Mouse (Mus musculus): Measurements from ENCODE around the gene Cc2d2b. TPM values are rescaled to one million over a fixed set of nuclear protein-coding genes. Genes with fewer than 3 reads are reported as not detected.

The Cc2d2b gene
- total and polyA plus RNA-seq, 2 experiments from 2014 or later = 0.16 TPM; not detected in 1

DNA sequence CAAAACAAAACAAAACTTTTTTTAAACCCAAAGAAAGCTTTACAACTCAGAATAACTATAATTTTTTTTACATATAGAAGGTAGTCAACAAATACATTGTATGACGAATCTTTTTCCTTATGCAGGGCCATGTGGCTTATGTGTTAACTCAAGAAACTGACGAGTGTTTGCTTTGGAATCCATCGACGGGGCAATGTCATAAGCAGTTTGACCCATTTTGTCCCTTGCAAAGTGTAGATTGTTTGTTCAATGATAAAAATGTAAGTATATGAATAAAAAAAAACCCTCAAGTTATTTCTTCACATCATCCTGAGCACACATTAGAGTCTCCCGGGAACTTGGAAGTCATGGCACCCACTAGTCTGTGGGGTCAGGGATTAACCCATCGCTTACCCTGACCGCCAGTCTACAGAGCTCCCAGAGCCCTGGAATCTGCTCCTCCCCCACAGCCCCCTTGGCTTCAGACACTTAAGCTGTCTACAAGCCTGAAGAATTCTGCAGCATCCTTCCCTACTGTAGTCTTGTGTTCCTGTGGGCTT lies 67.2 kb downstream of the Cc2d2b start:
- no peaks in the 10 kb centered on the region for H3K9me3 ChIP-seq (ENCODE audit: low read length)
- H3K27ac ChIP-seq = no peak overlapping the region
- H3K4me1 ChIP-seq (ENCODE audit: insufficient read depth, low read length) = no peaks in the 10 kb centered on the region
- H3K9ac ChIP-seq (replicated peaks; ENCODE audit: low read length) = no peak overlapping the region
- DNase-seq (ENCODE audit: low spot score) = no peak
- no peak overlapping the region for H3K4me2 ChIP-seq (ENCODE audit: low read depth, low read length)
- no peaks in the 10 kb centered on the region for H3K36me3 ChIP-seq (ENCODE audit: insufficient read depth, low read length)
- 87% methylated on average over 7 of the region's 7 CpGs for WGBS
- ATAC-seq = no peak
- TF ChIP-seq CTCF (IDR thresholded peaks at IDR 0.05; ENCODE audit: low read depth) = no peak
- no peak overlapping the region for H3K4me3 ChIP-seq (ENCODE audit: low read length)
- no peaks in the 10 kb centered on the region for H3K27me3 ChIP-seq (ENCODE audit: insufficient read depth, low read length)

DNA sequence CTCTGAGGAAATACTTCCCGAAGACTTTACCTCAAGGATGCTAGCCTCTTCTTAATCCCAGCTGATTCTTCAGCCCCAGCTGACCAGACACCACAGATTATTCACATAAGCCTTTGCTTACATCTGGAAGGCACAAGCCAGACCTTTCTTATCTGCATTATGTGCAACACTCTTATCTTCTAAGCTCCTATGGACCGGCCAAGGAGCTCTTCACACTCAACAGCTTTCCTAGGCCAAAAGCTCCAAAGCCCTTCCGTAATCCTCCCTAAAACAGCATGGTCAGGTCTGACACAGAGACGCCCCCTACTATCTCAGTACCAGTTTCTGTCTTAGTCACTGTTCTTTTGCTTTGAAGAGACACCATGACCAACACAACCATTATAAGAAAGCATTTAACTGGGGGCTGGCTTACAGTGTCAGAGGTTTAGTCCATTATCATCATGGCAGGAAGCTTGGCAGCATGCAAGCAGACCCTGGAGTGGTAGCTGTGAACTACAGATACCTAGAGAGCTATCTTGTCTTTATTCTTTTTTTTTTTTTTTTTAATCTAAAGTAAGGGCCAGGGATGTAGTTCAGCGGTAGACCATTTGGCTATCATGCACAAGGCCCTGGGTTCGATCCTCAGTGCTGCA lies 69.5 kb downstream of the Cc2d2b start:
- ATAC-seq = no peak
- H3K9ac ChIP-seq (replicated peaks; ENCODE audit: low read length) = no peak overlapping the region
- H3K27ac ChIP-seq = no peak overlapping the region
- H3K27me3 ChIP-seq (ENCODE audit: insufficient read depth, low read length) = no peaks in the 10 kb centered on the region
- no peak overlapping the region for H3K4me2 ChIP-seq (ENCODE audit: low read depth, low read length)
- H3K4me1 ChIP-seq (ENCODE audit: insufficient read depth, low read length) = no peaks in the 10 kb centered on the region
- no peaks in the 10 kb centered on the region for H3K9me3 ChIP-seq (ENCODE audit: low read length)
- DNase-seq (ENCODE audit: low spot score) = no peak
- no peaks in the 10 kb centered on the region for H3K36me3 ChIP-seq (ENCODE audit: insufficient read depth, low read length)
- no peak overlapping the region for H3K4me3 ChIP-seq (ENCODE audit: low read length)
- WGBS = 89% methylated on average over 6 of the region's 6 CpGs
- TF ChIP-seq CTCF (IDR thresholded peaks at IDR 0.05; ENCODE audit: low read depth) = no peak

DNA sequence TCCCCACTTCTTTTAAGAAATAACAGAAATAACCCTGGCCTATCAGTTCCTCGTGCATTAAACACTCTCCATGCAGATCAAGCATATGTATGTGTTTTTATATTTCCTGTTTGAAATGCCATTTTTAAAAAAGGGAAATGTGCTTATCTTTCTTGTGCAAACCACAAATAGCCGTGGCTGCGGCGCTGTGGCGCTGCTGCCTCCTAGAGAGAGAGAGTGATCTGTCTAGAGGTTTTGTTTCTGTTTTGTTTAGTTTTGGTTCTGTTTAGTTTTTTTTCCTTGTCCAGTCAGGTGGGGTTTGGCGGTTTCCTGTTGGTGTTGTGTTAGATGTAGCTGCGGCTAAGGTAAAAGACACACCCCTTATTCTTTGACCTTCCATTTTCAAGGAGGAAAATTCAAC lies 70.2 kb downstream of the Cc2d2b start:
- DNase-seq (ENCODE audit: low spot score) (no peak), ATAC-seq (no peak)
- 76% methylated on average over 7 of the region's 7 CpGs for WGBS
- Histone ChIP-seq H3K36me3 (ENCODE audit: insufficient read depth, low read length) (no peaks in the 10 kb centered on the region), H3K4me1 (ENCODE audit: insufficient read depth, low read length) (no peaks in the 10 kb centered on the region), H3K4me2 (ENCODE audit: low read depth, low read length) (no peak overlapping the region), H3K4me3 (ENCODE audit: low read length) (no peak overlapping the region), H3K27me3 (ENCODE audit: insufficient read depth, low read length) (no peaks in the 10 kb centered on the region), H3K9me3 (ENCODE audit: low read length) (no peaks in the 10 kb centered on the region), H3K9ac (replicated peaks; ENCODE audit: low read length) (no peak overlapping the region), H3K27ac (no peak overlapping the region)
- no peak for TF ChIP-seq CTCF (IDR thresholded peaks at IDR 0.05; ENCODE audit: low read depth)

DNA sequence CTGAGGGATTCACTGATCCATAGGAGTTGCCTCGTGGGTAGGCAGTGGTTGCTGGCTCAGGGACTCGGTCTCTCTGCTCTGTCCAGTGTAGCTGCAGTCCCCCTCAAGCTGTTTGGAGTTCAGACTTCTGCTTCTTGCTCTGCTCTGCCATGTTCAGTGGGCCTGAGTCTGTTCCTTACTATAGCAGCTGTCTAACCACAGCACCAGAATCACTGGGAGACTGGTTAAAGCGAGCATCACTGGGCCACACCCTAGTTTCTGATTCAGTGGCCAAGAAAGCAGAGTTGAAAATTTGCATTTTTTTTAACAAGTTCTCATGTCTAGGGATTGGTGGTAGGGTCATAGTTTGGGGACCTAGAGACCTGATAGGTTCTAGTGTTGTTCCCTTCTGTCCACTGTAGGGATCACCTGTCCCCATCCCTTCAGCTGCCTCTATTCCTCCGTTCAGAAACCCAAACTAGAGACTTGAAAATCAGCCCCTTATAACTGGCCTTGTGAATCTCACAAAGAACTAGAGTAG lies 72.8 kb downstream of the Cc2d2b start:
- TF ChIP-seq CTCF (IDR thresholded peaks at IDR 0.05; ENCODE audit: low read depth) = no peak
- Histone ChIP-seq H3K36me3 (ENCODE audit: insufficient read depth, low read length) (no peaks in the 10 kb centered on the region), H3K9me3 (ENCODE audit: low read length) (no peaks in the 10 kb centered on the region), H3K9ac (replicated peaks; ENCODE audit: low read length) (no peak overlapping the region), H3K4me1 (ENCODE audit: insufficient read depth, low read length) (no peaks in the 10 kb centered on the region), H3K27ac (no peak overlapping the region), H3K4me2 (ENCODE audit: low read depth, low read length) (no peak overlapping the region), H3K4me3 (ENCODE audit: low read length) (no peak overlapping the region), H3K27me3 (ENCODE audit: insufficient read depth, low read length) (no peaks in the 10 kb centered on the region)
- WGBS = 82% methylated on average over 4 of the region's 4 CpGs
- DNase-seq (ENCODE audit: low spot score) (no peak), ATAC-seq (no peak)

DNA sequence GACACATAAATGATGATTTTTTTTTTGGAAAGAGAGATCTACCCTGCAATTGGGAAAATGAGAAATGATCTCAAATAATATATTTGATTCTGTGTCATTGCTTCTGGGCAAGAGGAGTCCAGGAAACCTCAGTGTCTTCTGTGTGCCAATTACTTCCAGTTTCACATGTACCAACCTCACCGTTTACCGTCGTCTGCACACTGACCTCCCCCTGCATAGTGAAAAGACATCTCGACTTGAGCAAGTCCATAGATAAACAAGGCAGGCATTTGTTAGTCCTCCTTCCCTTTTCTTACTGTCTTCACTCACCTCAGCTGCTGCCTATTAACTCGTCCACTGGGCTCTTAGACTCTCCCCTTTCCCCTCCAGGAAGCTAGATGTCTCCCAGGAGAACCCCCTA lies 77.1 kb downstream of the Cc2d2b start:
- no peak overlapping the region for H3K4me2 ChIP-seq (ENCODE audit: low read depth, low read length)
- no peaks in the 10 kb centered on the region for H3K9me3 ChIP-seq (ENCODE audit: low read length)
- H3K4me1 ChIP-seq (ENCODE audit: insufficient read depth, low read length) = no peaks in the 10 kb centered on the region
- no peaks in the 10 kb centered on the region for H3K36me3 ChIP-seq (ENCODE audit: insufficient read depth, low read length)
- WGBS = 78% methylated on average over 5 of the region's 5 CpGs
- no peak overlapping the region for H3K27ac ChIP-seq
- TF ChIP-seq CTCF (IDR thresholded peaks at IDR 0.05; ENCODE audit: low read depth) = no peak
- no peak for DNase-seq (ENCODE audit: low spot score)
- H3K9ac ChIP-seq (replicated peaks; ENCODE audit: low read length) = no peak overlapping the region
- no peak overlapping the region for H3K4me3 ChIP-seq (ENCODE audit: low read length)
- no peak for ATAC-seq
- H3K27me3 ChIP-seq (ENCODE audit: insufficient read depth, low read length) = no peaks in the 10 kb centered on the region

DNA sequence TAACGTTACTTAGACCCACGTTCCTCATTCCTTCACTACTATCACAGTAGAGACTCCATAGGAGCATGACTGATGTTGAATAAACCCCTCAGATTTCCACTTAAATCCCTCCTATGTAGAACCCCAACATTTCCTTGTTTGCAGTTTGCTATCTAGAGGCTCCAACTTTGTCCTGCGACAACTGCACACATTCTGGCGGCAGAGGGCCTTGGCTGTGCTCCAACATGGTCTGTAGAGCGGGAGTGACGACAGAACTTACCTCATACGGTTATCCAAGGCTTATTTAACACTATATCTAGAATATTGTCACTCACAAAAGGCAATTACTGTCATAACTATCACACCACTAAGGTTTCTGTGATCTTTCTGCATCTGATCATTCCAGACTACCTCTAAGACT lies 78.2 kb downstream of the Cc2d2b start:
- 71% methylated on average over 7 of the region's 7 CpGs for WGBS

DNA sequence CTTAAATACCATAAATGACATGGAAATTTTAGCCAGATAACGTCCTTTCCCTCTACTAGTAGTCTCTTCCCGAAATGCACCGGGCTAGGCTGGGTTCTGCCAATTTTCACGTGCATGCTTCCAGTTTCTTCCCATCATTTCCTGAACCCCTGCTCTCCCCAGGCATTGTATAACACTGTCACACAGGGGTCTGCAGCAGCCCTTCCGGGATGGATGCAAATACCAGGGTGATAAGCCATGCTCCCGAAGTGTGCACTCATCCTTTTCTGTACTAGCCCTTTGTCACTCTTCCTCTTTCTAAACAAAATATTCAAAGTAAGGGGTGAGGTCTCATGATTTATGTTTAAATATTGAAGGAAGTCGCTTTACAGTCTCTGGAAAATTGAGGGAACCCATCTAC lies 81.6 kb downstream of the Cc2d2b start:
- Histone ChIP-seq H3K36me3 (ENCODE audit: insufficient read depth, low read length) (no peaks in the 10 kb centered on the region), H3K9me3 (ENCODE audit: low read length) (no peaks in the 10 kb centered on the region), H3K27ac (peak overlapping the region; percentile 94; the same call in 1 of the 2 replicates), H3K9ac (replicated peaks; ENCODE audit: low read length) (peak overlapping the region; percentile 97), H3K27me3 (ENCODE audit: insufficient read depth, low read length) (no peaks in the 10 kb centered on the region), H3K4me2 (ENCODE audit: low read depth, low read length) (peak overlapping the region; percentile 60), H3K4me3 (ENCODE audit: low read length) (peak overlapping the region; percentile 90), H3K4me1 (ENCODE audit: insufficient read depth, low read length) (peaks cover 11% of the 10 kb centered on the region)
- WGBS = 54% methylated on average over 7 of the region's 7 CpGs
- DNase-seq (ENCODE audit: low spot score) (no peak), ATAC-seq (no peak)
- no peak for TF ChIP-seq CTCF (IDR thresholded peaks at IDR 0.05; ENCODE audit: low read depth)

More for the DNA sequence above, 78.2 kb downstream of the Cc2d2b start:
- Histone ChIP-seq H3K9me3 (ENCODE audit: low read length) (no peaks in the 10 kb centered on the region), H3K27ac (no peak overlapping the region), H3K4me3 (ENCODE audit: low read length) (no peak overlapping the region), H3K36me3 (ENCODE audit: insufficient read depth, low read length) (no peaks in the 10 kb centered on the region), H3K4me2 (ENCODE audit: low read depth, low read length) (no peak overlapping the region), H3K9ac (replicated peaks; ENCODE audit: low read length) (no peak overlapping the region), H3K4me1 (ENCODE audit: insufficient read depth, low read length) (no peaks in the 10 kb centered on the region), H3K27me3 (ENCODE audit: insufficient read depth, low read length) (no peaks in the 10 kb centered on the region)
- no peak for DNase-seq (ENCODE audit: low spot score)
- no peak for TF ChIP-seq CTCF (IDR thresholded peaks at IDR 0.05; ENCODE audit: low read depth)
- no peak for ATAC-seq

Data from hindbrain, postnatal 0 days (tissue).